Mouse (Mus musculus): ENCODE results near the gene Dmrt1.

Dmrt1 gene

DNA sequence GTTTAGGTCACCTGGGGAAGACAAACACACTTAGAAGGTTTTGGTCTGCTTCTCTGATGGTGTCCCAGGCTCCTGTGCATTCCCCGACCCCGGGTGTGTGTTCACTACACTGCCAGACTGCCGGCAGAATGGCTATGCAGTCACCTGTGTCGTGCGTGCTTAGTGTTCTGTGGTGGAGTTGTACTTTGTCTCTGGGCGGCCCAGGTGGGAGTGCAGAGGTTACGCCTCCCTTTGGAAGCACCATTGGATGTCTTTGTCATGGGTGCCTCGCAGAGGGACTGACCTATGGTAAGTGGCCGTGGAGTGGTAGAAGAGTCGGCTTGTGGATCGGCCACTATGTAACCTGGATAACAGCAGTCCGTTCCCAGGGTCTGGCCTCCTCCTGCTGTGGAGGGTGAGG lies 59.0 kb downstream of the Dmrt1 start:
- DNase-seq (ENCODE audit: low read depth, low spot score), result no peak

DNA sequence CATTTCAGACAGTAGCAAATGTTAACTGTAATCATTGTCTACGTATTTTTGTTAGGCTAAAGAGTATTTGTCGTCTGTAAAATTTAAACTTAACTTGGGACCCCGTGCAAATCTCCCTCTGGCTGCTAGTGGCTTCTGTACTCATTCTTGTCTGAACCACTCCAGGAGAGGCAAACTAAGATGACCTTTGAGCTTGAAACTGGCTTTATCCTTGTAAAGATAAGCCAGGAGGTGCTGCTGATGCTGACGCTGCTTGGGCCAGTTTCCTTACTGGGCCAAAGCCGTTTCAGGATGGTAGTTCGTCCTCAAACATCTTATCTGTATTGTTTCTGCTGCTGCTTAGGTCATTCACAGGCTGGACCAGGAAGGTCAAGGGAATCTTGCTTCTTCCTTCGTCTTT lies 64.4 kb downstream of the Dmrt1 start:
- no peak for DNase-seq (ENCODE audit: low read depth, low spot score)

- no peak for DNase-seq (ENCODE audit: low read depth, low spot score)
Observed at GRCm38 (mm10) chr19:25574431-25574830, 69.0 kb downstream of the Dmrt1 start.

- DNase-seq (ENCODE audit: low read depth, low spot score), result no peak
Observed at GRCm38 (mm10) chr19:25574981-25575814, 69.8 kb downstream of the Dmrt1 start.

DNA sequence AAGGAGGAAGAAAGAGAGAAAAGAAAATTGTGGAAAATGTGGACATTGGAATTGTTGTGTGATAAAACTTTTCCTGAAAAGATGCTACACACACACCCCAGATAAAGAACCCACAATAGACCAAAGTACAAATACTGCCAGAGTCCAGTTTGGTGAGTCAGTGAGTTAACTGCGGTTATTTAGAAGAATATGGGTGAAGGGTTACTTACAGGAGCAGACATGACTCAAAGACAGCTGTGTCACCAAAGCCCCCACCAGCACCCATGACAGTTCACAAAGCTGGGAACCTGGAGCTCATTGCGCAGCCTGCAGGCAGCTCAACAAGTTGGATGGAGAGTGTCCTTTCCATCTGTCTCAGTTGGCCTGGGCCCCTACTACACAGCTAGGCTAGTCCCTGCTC lies 72.9 kb downstream of the Dmrt1 start:
- no peak for DNase-seq (ENCODE audit: low read depth, low spot score)

GRCm38 (mm10) chr19:25579440-25579839 lies 74.0 kb downstream of the Dmrt1 start:
- DNase-seq (ENCODE audit: low read depth, low spot score), result no peak

- no peak for DNase-seq (ENCODE audit: low read depth, low spot score)
Observed at GRCm38 (mm10) chr19:25597717-25598232, 92.4 kb downstream of the Dmrt1 start.

DNA sequence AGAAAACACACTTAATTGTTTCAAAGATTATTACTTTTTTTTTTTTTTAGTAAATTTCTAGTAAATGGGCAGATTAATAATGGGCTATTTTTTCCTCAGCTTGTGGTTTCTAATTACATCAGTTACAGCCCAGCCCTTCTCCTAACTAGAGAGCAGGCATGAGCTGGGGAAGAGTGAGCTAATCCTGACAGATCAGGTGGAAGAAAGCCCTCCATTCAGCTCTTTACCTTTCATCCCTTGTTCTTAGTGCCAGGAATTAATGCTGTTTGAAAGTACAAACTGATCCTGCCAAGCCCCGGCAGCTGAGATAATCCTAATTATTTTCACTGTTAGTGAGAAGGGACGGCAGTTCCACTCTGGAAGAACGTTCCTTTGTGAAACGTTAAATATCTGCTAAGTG lies 93.2 kb downstream of the Dmrt1 start:
- DNase-seq (ENCODE audit: low read depth, low spot score), result no peak

- no peak for DNase-seq (ENCODE audit: low read depth, low spot score)
Observed at GRCm38 (mm10) chr19:25601966-25602365, 96.5 kb downstream of the Dmrt1 start.

DNA sequence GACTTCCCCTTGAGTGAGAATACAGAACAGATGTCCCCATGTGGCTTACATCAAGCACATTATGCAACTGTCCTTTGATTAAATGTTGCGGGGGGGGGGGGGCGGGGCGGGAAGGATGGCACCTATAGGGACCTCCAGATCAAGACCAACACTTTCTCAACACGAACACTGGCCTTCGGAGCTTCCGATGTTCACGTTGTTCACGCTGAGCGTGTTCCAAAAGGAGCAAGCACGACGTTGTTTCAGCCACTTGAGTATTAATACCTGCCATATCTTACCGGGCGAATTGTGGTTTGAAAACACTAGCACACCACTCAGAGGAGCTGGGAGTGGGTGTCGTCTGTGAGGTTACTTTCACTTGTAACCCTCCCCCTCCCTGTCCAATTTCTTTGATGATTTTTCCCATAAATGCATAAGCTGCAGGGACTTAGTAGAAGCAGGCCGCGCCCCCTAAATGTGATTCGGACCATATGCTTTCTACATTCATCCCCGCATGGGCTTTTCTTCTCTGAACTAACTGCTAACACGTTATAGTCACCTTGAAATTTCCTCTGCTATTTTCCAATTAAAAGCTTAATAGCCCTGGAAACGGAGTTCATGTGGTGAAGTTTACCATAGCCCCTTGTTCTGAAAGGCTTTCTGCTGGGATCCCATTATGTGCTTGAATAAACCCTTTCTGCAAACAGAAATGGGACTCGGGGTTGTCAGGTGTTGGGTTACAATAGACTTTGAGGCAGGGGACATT lies 102.2 kb downstream of the Dmrt1 start:
- DNase-seq (ENCODE audit: low read depth, low spot score), result no peak

DNA sequence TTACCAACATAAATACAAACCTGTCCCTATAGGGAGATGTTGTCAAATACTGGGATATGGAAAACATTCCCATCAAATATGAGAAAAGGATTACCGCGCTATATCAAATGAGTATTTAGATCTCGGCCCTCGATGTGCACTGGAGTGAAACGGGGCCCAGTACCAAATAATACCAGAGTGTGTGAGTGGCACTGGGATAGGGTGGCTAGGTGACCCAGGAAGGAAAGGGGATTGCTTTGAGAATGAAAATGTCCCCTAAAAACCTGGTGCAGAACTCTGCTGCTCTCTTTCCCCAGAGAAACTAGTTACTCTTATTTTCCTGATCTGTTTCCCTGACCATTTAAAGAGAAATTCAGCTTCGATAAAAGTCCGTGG lies 102.8 kb downstream of the Dmrt1 start:
- DNase-seq (ENCODE audit: low read depth, low spot score), result no peak

GRCm38 (mm10) chr19:25608961-25609850 lies 103.8 kb downstream of the Dmrt1 start:
- DNase-seq (ENCODE audit: low read depth, low spot score), result no peak

- no peak for DNase-seq (ENCODE audit: low read depth, low spot score)
Observed at GRCm38 (mm10) chr19:25610015-25610410, 104.6 kb downstream of the Dmrt1 start, which contains the start of gene Dmrt3. TSS of gene Dmrt3 (plus strand) at chr19:25610301.

DNA sequence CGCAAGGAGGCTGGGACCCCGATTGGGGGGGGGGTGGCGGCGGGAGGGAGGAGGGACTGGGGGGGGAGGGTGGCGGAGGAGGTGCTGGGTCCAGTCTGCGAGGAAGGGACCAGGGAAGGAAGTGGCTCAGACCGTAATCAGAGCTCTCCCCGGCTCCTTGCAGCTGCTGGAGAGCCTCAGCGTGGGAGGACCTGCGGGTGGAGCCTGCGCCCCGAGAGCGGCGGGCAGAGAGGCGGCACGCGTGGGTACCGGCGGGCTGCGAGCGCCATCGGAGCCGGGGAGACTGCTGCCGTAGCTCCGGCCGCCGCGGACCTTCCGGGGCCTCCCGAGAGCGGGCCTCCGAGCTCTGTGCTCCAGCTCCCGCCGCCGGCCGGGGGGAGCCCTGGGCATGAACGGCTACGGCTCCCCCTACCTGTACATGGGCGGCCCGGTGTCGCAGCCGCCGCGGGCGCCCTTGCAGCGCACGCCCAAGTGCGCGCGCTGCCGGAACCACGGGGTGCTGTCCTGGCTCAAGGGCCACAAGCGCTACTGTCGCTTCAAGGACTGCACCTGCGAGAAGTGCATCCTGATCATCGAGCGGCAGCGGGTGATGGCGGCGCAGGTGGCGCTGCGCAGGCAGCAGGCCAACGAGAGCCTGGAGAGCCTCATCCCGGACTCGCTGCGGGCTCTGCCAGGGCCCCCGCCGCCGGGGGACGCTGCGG lies 105.1 kb downstream of the Dmrt1 start:
- DNase-seq (ENCODE audit: low read depth, low spot score), result no peak

DNA sequence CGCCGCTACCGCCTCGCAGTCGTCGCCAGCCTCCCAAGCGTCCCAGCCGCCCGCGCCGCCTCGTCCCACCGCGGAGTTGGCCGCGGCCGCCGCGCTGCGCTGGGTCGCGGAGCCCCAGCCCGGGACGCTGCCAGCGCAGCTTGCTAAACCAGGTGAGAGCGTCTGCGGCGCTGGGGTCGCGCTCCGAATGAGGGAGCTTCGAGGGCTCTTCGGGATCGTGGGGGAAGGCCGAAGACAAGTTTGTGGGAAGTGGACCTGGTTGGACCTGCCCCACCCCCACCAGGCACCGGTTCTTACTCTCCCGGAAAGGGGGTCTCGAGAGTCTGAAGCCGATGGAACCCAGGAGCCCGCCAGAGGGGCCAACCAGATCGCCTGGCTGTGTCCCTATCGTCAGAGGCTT lies 105.7 kb downstream of the Dmrt1 start:
- DNase-seq (ENCODE audit: low read depth, low spot score), result no peak

GRCm38 (mm10) chr19:25611876-25612805 lies 106.7 kb downstream of the Dmrt1 start:
- DNase-seq (ENCODE audit: low read depth, low spot score), result no peak

DNA sequence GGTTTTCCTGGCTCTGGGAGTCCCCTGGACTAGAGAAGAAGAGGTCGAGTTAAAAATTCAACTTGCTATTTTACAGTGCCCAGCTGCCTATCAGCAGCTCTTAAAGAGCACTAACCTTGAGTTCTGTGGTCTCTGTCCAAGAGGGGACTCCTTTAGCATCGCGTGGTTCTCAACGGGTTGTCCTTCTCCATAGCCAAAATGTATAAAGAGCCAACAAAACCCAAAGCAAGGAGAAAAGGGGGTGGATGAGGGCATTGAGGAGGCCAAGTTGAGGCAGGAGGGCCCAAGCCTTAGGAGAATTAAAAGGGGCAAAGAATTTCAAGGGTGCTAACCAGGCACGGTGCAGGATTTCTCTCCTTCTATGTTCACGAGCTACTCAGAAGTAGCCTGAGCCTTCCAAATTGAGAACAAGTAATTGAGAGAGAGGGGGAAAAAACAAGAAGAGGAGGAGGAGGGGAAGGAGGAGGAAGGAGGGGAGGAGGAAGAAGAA lies 107.4 kb downstream of the Dmrt1 start:
- no peak for DNase-seq (ENCODE audit: low read depth, low spot score)

GRCm38 (mm10) chr19:25613476-25614300 lies 108.3 kb downstream of the Dmrt1 start:
- no peak for DNase-seq (ENCODE audit: low read depth, low spot score)

- no peak for DNase-seq (ENCODE audit: low read depth, low spot score)
Observed at GRCm38 (mm10) chr19:25615889-25616288, 110.5 kb downstream of the Dmrt1 start.

Data from WW6 (cell line).